Mouse (Mus musculus): ENCODE measurements around the gene Pkp1.

Pkp1 gene

GRCm38 (mm10) chr1:135838626-135839025, 80.4 kb downstream of the Pkp1 start:
- peaks cover 21% of the 10 kb centered on the region for H3K4me1 ChIP-seq (replicated peaks; ENCODE audit: low read depth, low read length)
- H3K9me3 ChIP-seq (ENCODE audit: low read length): peaks cover 2% of the 10 kb centered on the region; the same call in 1 of the 2 replicates
- peaks cover 32% of the 10 kb centered on the region for H3K27me3 ChIP-seq (ENCODE audit: insufficient read depth, low read length)
- TF ChIP-seq CTCF (conservative IDR thresholded peaks at IDR 0.05; ENCODE audit: low read length): no peak
- TF ChIP-seq NANOG (IDR thresholded peaks at IDR 0.05; ENCODE audit: borderline replicate concordance, low read length): no peak
- TF ChIP-seq POU5F1 (IDR thresholded peaks at IDR 0.05; ENCODE audit: borderline replicate concordance, low read length): no peak
- H3K36me3 ChIP-seq (ENCODE audit: insufficient read depth, low read length): no peaks in the 10 kb centered on the region
- no peak overlapping the region for H3K4me3 ChIP-seq (replicated peaks; ENCODE audit: low read length)

- Histone ChIP-seq H3K4me1 (replicated peaks; ENCODE audit: low read depth, low read length) (peaks cover 31% of the 10 kb centered on the region), H3K9me3 (ENCODE audit: low read length) (no peaks in the 10 kb centered on the region), H3K4me3 (replicated peaks; ENCODE audit: low read length) (0 out of 2 replicates have a peak within 1 kb of the TSS, but pooled peaks have one; percentile 6), H3K36me3 (ENCODE audit: insufficient read depth, low read length) (peaks cover 18% of the 10 kb centered on the region), H3K27me3 (ENCODE audit: insufficient read depth, low read length) (peaks cover 20% of the 10 kb centered on the region)
- TF ChIP-seq NANOG (IDR thresholded peaks at IDR 0.05; ENCODE audit: borderline replicate concordance, low read length) (no peak), POU5F1 (IDR thresholded peaks at IDR 0.05; ENCODE audit: borderline replicate concordance, low read length) (no peak), CTCF (conservative IDR thresholded peaks at IDR 0.05; ENCODE audit: low read length) (no peak)
Observed at GRCm38 (mm10) chr1:135835716-135836483, 83.1 kb downstream of the Pkp1 start, which contains the start of gene Tnnt2. Tnnt2 (plus strand) TSS chr1:135836354.

- Histone ChIP-seq H3K9me3 (ENCODE audit: low read length) (no peaks in the 10 kb centered on the region), H3K4me1 (replicated peaks; ENCODE audit: low read depth, low read length) (peaks cover 31% of the 10 kb centered on the region), H3K36me3 (ENCODE audit: insufficient read depth, low read length) (peaks cover 24% of the 10 kb centered on the region), H3K4me3 (replicated peaks; ENCODE audit: low read length) (0 out of 2 replicates have a peak overlapping the region, but pooled peaks have one; percentile 6), H3K27me3 (ENCODE audit: insufficient read depth, low read length) (peaks cover 20% of the 10 kb centered on the region)
- TF ChIP-seq CTCF (conservative IDR thresholded peaks at IDR 0.05; ENCODE audit: low read length) (no peak), NANOG (IDR thresholded peaks at IDR 0.05; ENCODE audit: borderline replicate concordance, low read length) (no peak), POU5F1 (IDR thresholded peaks at IDR 0.05; ENCODE audit: borderline replicate concordance, low read length) (no peak)
Observed at GRCm38 (mm10) chr1:135834983-135835382, 84.0 kb downstream of the Pkp1 start.

GRCm38 (mm10) chr1:135834206-135834859, 84.7 kb downstream of the Pkp1 start:
- H3K4me1 ChIP-seq (replicated peaks; ENCODE audit: low read depth, low read length): peaks cover 31% of the 10 kb centered on the region
- TF ChIP-seq POU5F1 (IDR thresholded peaks at IDR 0.05; ENCODE audit: borderline replicate concordance, low read length) (no peak), NANOG (IDR thresholded peaks at IDR 0.05; ENCODE audit: borderline replicate concordance, low read length) (no peak), CTCF (conservative IDR thresholded peaks at IDR 0.05; ENCODE audit: low read length) (no peak)
- H3K4me3 ChIP-seq (replicated peaks; ENCODE audit: low read length): no peak overlapping the region
- peaks cover 28% of the 10 kb centered on the region for H3K36me3 ChIP-seq (ENCODE audit: insufficient read depth, low read length)
- no peaks in the 10 kb centered on the region for H3K9me3 ChIP-seq (ENCODE audit: low read length)
- peaks cover 20% of the 10 kb centered on the region for H3K27me3 ChIP-seq (ENCODE audit: insufficient read depth, low read length)

- Histone ChIP-seq H3K36me3 (ENCODE audit: insufficient read depth, low read length) (peaks cover 56% of the 10 kb centered on the region), H3K4me3 (replicated peaks; ENCODE audit: low read length) (no peak overlapping the region), H3K4me1 (replicated peaks; ENCODE audit: low read depth, low read length) (peaks cover 14% of the 10 kb centered on the region), H3K27me3 (ENCODE audit: insufficient read depth, low read length) (peaks cover 27% of the 10 kb centered on the region), H3K9me3 (ENCODE audit: low read length) (no peaks in the 10 kb centered on the region)
- TF ChIP-seq CTCF (conservative IDR thresholded peaks at IDR 0.05; ENCODE audit: low read length): peak; percentile 40
- no peak for TF ChIP-seq POU5F1 (IDR thresholded peaks at IDR 0.05; ENCODE audit: borderline replicate concordance, low read length)
- no peak for TF ChIP-seq NANOG (IDR thresholded peaks at IDR 0.05; ENCODE audit: borderline replicate concordance, low read length)
Observed at GRCm38 (mm10) chr1:135828918-135829317, 90.1 kb downstream of the Pkp1 start.

- Histone ChIP-seq H3K4me3 (replicated peaks; ENCODE audit: low read length) (no peak overlapping the region), H3K9me3 (ENCODE audit: low read length) (peaks cover 7% of the 10 kb centered on the region; the same call in 1 of the 2 replicates)
- TF ChIP-seq NANOG (IDR thresholded peaks at IDR 0.05; ENCODE audit: borderline replicate concordance, low read length): no peak
Observed at GRCm38 (mm10) chr1:135821780-135822179, 97.2 kb downstream of the Pkp1 start.

More at GRCm38 (mm10) chr1:135821780-135822179, 97.2 kb downstream of the Pkp1 start:
- H3K36me3 ChIP-seq (ENCODE audit: insufficient read depth, low read length): 0 out of 2 replicates have a peak, but pooled peaks cover 9% of the 10 kb centered on the region
- H3K4me1 ChIP-seq (replicated peaks; ENCODE audit: low read depth, low read length): peaks cover 32% of the 10 kb centered on the region
- peaks cover 82% of the 10 kb centered on the region for H3K27me3 ChIP-seq (ENCODE audit: insufficient read depth, low read length)
